9 mouse cellular contexts compared by ENCODE assay signal in the genomic region with DNA sequence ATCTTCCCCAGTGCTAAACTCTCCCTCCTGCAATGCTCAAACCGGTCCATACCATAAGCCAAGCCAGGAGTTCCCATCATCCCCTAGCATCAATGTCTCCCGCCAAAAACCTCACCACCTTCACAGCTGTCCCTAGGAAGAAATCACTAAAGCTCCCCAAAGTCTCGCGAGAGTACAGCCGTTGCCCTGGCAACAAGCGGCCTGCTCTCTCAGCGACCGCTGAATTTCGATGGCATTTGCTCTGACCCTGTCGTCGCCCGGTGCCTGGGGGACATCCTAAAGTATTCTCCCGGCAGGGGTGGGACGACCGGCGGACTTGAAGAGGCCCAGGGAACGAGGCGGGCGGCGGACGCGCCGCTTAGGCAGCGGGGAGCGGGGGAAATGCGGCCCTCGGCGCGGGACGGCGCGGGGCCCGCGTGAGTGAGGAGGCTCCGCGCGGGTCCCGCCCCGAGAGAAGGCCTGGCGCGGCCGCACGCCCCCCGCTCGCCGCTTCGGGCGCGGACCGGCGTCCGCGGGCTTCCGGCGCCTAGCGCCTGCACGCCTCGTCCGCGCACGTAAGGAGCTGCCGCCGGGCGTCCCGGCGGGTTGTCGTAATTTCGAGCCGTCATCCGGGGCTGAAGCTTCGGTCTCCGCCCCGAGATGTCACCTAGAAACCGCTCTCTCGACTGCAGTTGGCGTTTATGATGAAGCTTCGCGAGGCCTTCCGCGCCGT. TPM values are rescaled to one million over a fixed set of nuclear protein-coding genes. Genes with fewer than 3 reads are reported as not detected.
DNase-seq lines count a peak whose midpoint lies in the region; ATAC-seq and TF ChIP-seq lines count a peak whose summit lies in the region.
"Had no signal": no experiment of that assay in that cellular context is flagged by ENCODE, and none has a peak within 500 bp of the region (broad histone marks: within the 10 kb centered on the region; RNA-seq: fewer than 3 reads in every experiment).

A gene (plus strand): TSS at position 202 of the 712 bp plus-strand sequence.

- peak; percentile 90 for ATAC-seq in embryonic facial prominence, embryonic 15.5 days (ENCODE audit: insufficient number of reproducible peaks, low FRiP score, low TSS enrichment, low read depth)
- ATAC-seq in limb, embryonic 14.5 days (ENCODE audit: low FRiP score, low read depth) = peak; percentile 92
- ATAC-seq in midbrain, postnatal 0 days (ENCODE audit: low FRiP score) = peak; percentile 95

- H3K4me1 ChIP-seq in bone marrow, adult 2 months (ENCODE audit: control insufficient read depth, insufficient read depth, low read length) = no peaks in the 10 kb centered on the region; the same call in 1 of the 2 replicates
- no peaks in the 10 kb centered on the region for H3K4me1 ChIP-seq in embryonic facial prominence, embryonic 15.5 days
- H3K4me1 ChIP-seq in limb, embryonic 14.5 days (ENCODE audit: control insufficient read depth, insufficient read depth, low read length) = no peaks in the 10 kb centered on the region
- no peaks in the 10 kb centered on the region for H3K4me1 ChIP-seq in midbrain, postnatal 0 days (ENCODE audit: insufficient read depth, low read length)

- H3K9ac ChIP-seq in embryonic facial prominence, embryonic 15.5 days = peak within 1 kb of the TSS; percentile 65
- peak within 1 kb of the TSS; percentile 95 for H3K9ac ChIP-seq in limb, embryonic 14.5 days (ENCODE audit: low read depth, low read length, severe bottlenecking)
- H3K9ac ChIP-seq in midbrain, postnatal 0 days (replicated peaks; ENCODE audit: low read length, poor library complexity, severe bottlenecking) = peak within 1 kb of the TSS; percentile 94

- TF ChIP-seq CTCF in bone marrow, adult 2 months (IDR thresholded peaks at IDR 0.05; ENCODE audit: control insufficient read depth, insufficient read depth, low read length) = no peak
- TF ChIP-seq CTCF in midbrain, postnatal 0 days (IDR thresholded peaks at IDR 0.05) = no peak

- H3K36me3 ChIP-seq in embryonic facial prominence, embryonic 15.5 days = 0 out of 2 replicates have a peak, but pooled peaks cover 6% of the 10 kb centered on the region
- H3K36me3 ChIP-seq in limb, embryonic 14.5 days (ENCODE audit: control insufficient read depth, insufficient read depth, low read length) = no peaks in the 10 kb centered on the region
- no peaks in the 10 kb centered on the region for H3K36me3 ChIP-seq in midbrain, postnatal 0 days (ENCODE audit: insufficient read depth, low read length)
- H3K36me3 ChIP-seq: G1E had no signal

- no peaks in the 10 kb centered on the region for H3K27me3 ChIP-seq in embryonic facial prominence, embryonic 15.5 days
- H3K27me3 ChIP-seq in limb, embryonic 14.5 days (ENCODE audit: control insufficient read depth, insufficient read depth, low read length) = no peaks in the 10 kb centered on the region
- H3K27me3 ChIP-seq in midbrain, postnatal 0 days (ENCODE audit: insufficient read depth, low read length) = no peaks in the 10 kb centered on the region

- WGBS in bone marrow, adult 2 months = under 1% methylated on average over 69 of the region's 81 CpGs
- WGBS in embryonic facial prominence, embryonic 15.5 days = under 1% methylated on average over 72 of the region's 81 CpGs
- under 1% methylated on average over 60 of the region's 81 CpGs for WGBS in limb, embryonic 14.5 days
- under 1% methylated on average over 61 of the region's 81 CpGs for WGBS in midbrain, postnatal 0 days

- peak; percentile 53; the same call in 1 of the 2 replicates for TF ChIP-seq POLR2A in bone marrow, adult 2 months (IDR thresholded peaks at IDR 0.05; ENCODE audit: borderline replicate concordance, control insufficient read depth, low read depth, low read length)
- 0 out of 2 replicates have a peak, but pooled peaks have one; percentile 22 for TF ChIP-seq POLR2A in limb, embryonic 14.5 days (IDR thresholded peaks at IDR 0.05; ENCODE audit: borderline replicate concordance, extremely low read depth, insufficient read depth, insufficient read length)

- H3K4me2 ChIP-seq in embryonic facial prominence, embryonic 15.5 days (replicated peaks) = peak within 1 kb of the TSS; percentile 56
- H3K4me2 ChIP-seq in limb, embryonic 14.5 days (replicated peaks; ENCODE audit: low read depth, low read length, severe bottlenecking) = peak within 1 kb of the TSS; percentile 71
- H3K4me2 ChIP-seq in midbrain, postnatal 0 days (ENCODE audit: low read depth, low read length, poor library complexity, severe bottlenecking) = peak within 1 kb of the TSS; percentile 62

- peak within 1 kb of the TSS; percentile 73 for H3K4me3 ChIP-seq in bone marrow, adult 2 months (replicated peaks; ENCODE audit: control insufficient read depth, low read depth, low read length)
- peak within 1 kb of the TSS; percentile 67 for H3K4me3 ChIP-seq in embryonic facial prominence, embryonic 15.5 days (replicated peaks)
- peak within 1 kb of the TSS; percentile 69 for H3K4me3 ChIP-seq in limb, embryonic 14.5 days (replicated peaks; ENCODE audit: low read length)
- peak within 1 kb of the TSS; percentile 59 for H3K4me3 ChIP-seq in midbrain, postnatal 0 days (ENCODE audit: low read depth, low read length)

- peak; percentile 97 for DNase-seq in 3T3-L1 (ENCODE audit: low read depth, low spot score)
- DNase-seq in heart, adult 8-10 months (ENCODE audit: low spot score) = peak; percentile 94
- DNase-seq in kidney, adult 9 months = peak; percentile 95
- peak; percentile 97 for DNase-seq in limb, embryonic 14.5 days (ENCODE audit: low spot score)
- DNase-seq in midbrain, postnatal 0 days (ENCODE audit: low spot score) = peak; percentile 97
- peak; percentile 92 to 96 for DNase-seq in spleen, postnatal 14 days (ENCODE audit: low spot score in 2 of 2)

- H3K27ac ChIP-seq in bone marrow, adult 2 months (ENCODE audit: control insufficient read depth, insufficient read depth, low read depth, low read length, poor library complexity) = peak within 1 kb of the TSS; percentile 97
- H3K27ac ChIP-seq in embryonic facial prominence, embryonic 15.5 days (replicated peaks) = peak within 1 kb of the TSS; percentile 98
- peak within 1 kb of the TSS; percentile 98 for H3K27ac ChIP-seq in limb, embryonic 14.5 days (replicated peaks; ENCODE audit: low read depth, low read length)
- H3K27ac ChIP-seq in midbrain, postnatal 0 days (ENCODE audit: low read depth, low read length) = peak within 1 kb of the TSS; percentile 100

- H3K9me3 ChIP-seq in embryonic facial prominence, embryonic 15.5 days (replicated peaks) = no peaks in the 10 kb centered on the region
- H3K9me3 ChIP-seq in limb, embryonic 14.5 days (ENCODE audit: control insufficient read depth, low read length) = no peaks in the 10 kb centered on the region
- no peaks in the 10 kb centered on the region for H3K9me3 ChIP-seq in midbrain, postnatal 0 days (ENCODE audit: low read length)
- H3K9me3 ChIP-seq: G1E had no signal

RNA-seq across cellular contexts. Expression of the gene that starts here (rescaled TPM):
- 3.9 and 4.5 TPM in 2 replicates for polyA plus RNA-seq in bone marrow, adult 2 months (2011; ENCODE audit: insufficient read depth, insufficient read length, low replicate concordance, missing spikeins)
- 8.1 and 8.9 TPM in 2 replicates for polyA plus RNA-seq in embryonic facial prominence, embryonic 15.5 days (2015; fragmentation: Nextera tagmentation; extraction: Ambion mirVana)
- total RNA-seq in heart, adult 8-10 months (2022) = 1 to 10 TPM; 3.6 to 4.8 (median 3.8) TPM
- polyA plus RNA-seq in limb, embryonic 14.5 days (2012; rRNA removed) = 10.7 and 11.3 TPM in 2 replicates
- polyA plus RNA-seq in limb, embryonic 14.5 days (2014; fragmentation: Nextera tagmentation; extraction: Ambion mirVana) = 8.2 and 10.0 TPM in 2 replicates
- total RNA-seq in midbrain, postnatal 0 days (2014; rRNA removed) = 20.7 and 23.7 TPM in 2 replicates
- polyA plus RNA-seq in midbrain, postnatal 0 days (2015; fragmentation: Nextera tagmentation; extraction: Ambion mirVana) = 23.3 and 25.0 TPM in 2 replicates
- polyA plus RNA-seq: G1E had no signal

Comparison
In these comparisons a context has a peak if more than half of its experiments do, and no peak if none do; other contexts are left out.
1. Peak in every context shown above with its lines: DNase-seq, ATAC-seq, H3K4me3 ChIP-seq and H3K27ac ChIP-seq.